Mouse (Mus musculus): ENCODE data around the gene Mtch1.

DNA sequence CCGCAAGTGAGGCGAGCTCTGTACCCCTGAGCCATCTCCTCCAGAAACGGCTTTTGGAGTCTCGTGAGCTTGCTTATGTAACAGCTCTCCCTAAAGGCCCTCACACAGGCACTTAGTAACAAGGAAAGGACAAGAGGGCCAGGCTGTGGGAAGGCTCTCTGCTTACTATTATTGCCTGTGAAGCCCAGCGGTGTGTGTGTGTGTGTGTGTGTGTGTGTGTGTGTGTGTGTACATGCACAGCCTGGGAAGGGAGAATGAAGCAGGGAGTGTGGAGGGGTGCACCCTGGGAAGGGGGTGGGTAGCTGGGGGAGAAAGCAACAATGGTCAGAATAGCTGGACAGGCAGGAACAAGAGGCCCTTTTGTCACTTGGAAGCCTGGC is 7.7 kb upstream of the Mtch1 start:
- TF ChIP-seq KAT2A (conservative IDR thresholded peaks at IDR 0.05; ENCODE audit: low read depth, low read length) (no peak), CTCF (IDR thresholded peaks at IDR 0.05 in 2 of 3, conservative IDR thresholded peaks at IDR 0.05 in 1 of 3; ENCODE audit: control insufficient read depth in 1 of 3, insufficient read depth in 1 of 3, low read depth in 2 of 3, low read length in 3 of 3, poor library complexity in 1 of 3, severe bottlenecking in 1 of 3) (no peak), POLR2A (IDR thresholded peaks at IDR 0.05; ENCODE audit: control insufficient read depth in 1 of 2, insufficient read depth in 1 of 2, low read depth in 1 of 2, low read length in 2 of 2, poor library complexity in 1 of 2) (no peak), UBTF (IDR thresholded peaks at IDR 0.05; ENCODE audit: borderline replicate concordance, insufficient read depth, low read depth, low read length) (no peak), ZC3H11A (IDR thresholded peaks at IDR 0.05; ENCODE audit: low read depth, low read length) (no peak), TBP (IDR thresholded peaks at IDR 0.05; ENCODE audit: low read depth, low read length) (no peak), POLR2AphosphoS2 (IDR thresholded peaks at IDR 0.05; ENCODE audit: low read length) (no peak), E2F4 (IDR thresholded peaks at IDR 0.05; ENCODE audit: borderline replicate concordance, low read depth, low read length) (no peak), ETS1 (IDR thresholded peaks at IDR 0.05; ENCODE audit: low read depth, low read length) (no peak), GATA1 (IDR thresholded peaks at IDR 0.05; ENCODE audit: low read depth, low read length) (no peak), JUND (IDR thresholded peaks at IDR 0.05; ENCODE audit: low read depth, low read length) (no peak), ZMIZ1 (IDR thresholded peaks at IDR 0.05; ENCODE audit: low read depth, low read length) (no peak), EP300 (IDR thresholded peaks at IDR 0.05; ENCODE audit: low read depth in 1 of 2, low read length in 2 of 2) (no peak)
